Mouse (Mus musculus): ENCODE measurements at regions not wholly inside any gene's neighbourhood (a gene's known extent, or its start where the extent isn't known, plus 50 kb on each side); places are given as distances from the start of the nearest gene placed in this dataset.

DNA sequence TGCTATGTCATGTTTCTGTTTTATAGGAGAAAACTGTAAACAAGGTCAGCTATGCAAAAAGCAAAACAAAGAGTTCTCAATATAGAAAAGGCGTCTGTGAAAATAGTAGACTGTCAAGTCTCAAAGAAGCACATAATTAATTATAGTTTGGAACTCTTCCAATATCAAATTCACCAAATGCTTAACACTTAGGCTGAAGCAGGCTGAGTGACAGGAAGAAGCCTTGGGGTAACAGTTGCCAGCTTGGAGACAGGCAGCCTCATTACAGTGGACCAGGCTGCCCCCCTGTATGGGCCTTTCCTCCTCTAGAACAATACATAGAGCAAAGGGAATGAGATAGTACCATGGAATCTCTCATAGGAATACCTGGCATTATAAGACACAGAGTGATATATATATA, 364.8 kb upstream of the Tenm2 start:
- DNase-seq: no peak

DNA sequence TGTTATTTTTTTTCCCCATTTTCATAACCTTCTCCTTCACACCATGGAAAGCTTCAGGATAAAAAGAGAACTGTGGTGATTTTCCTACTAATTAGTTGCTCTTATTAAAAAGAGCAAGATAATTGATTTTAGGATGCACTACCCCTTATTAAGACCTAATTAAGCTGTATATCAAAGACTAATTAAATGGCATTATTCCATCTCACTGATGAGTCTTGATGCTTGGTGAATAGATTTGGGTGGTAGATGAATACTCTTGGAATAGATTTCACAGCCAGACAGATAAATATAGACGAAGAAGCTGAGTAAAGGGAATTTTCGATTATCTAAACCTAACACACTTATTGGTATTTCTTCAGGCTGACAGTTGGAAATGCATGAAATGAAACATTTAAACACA, 346.5 kb upstream of the Tenm2 start:
- DNase-seq: no peak

DNA sequence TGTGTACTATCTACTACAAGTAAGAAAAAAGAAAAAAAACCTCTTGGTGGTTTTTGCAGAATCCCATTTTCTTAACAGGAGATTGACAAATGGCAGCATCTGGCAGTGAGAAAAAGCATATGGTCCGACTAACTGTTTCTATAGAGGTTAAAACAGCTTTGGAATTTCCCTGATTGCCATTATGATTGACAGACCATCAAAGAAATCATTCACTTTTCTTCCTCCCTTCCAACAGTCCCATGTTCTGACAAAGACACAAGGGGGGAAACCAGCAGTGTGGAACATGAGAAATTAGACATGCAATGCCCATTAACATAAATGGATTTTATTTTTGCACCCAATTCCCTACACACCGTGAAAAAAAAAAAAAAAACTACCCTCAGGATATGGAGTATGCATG, 297.9 kb upstream of the Tenm2 start:
- DNase-seq: no peak

DNA sequence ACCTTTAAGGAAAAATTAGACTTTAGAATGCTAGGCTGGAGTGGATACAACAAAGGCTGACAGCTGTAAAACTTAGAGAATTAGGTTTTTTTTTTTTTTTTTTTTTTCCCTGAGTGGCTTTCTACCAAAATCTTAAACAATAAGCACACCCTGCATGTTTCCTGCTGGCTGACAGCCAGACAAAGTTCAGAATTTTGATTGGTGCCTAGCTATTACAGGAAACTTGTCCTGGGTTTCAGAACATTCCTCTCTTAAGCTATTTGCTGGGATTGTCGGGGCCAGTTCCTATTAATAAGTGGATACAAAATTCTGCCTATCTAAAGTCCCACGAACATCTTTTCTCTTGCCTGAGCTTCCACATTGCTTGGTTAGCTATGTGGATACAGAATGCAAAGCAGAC, 296.7 kb upstream of the Tenm2 start:
- no peak for DNase-seq

DNA sequence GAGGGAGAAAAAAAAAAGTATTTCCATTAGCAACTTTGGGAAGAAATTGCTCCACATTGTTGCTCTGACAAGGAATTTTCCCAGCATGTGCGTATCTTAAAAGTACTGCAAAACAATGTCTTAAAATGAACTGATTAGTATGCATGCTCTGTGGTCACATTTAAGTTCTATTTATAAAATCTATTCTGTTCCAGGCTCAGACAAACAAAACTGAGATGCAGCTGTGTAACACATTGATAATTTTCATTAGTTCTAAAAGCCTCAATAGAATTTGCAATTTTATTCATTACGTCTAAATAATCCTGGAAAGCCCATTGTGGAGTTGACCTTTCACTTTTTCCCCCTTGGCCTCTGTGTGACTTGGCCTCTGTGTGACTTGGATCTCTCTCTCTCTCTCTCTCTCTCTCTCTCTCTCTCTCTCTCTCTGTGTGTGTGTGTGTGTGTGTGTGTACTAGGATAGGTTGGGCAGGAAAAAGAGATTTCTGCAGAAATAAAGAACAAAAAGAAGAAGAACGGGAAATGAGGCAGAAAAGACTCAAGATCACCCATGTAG, 262.8 kb upstream of the Tenm2 start:
- DNase-seq: no peak

DNA sequence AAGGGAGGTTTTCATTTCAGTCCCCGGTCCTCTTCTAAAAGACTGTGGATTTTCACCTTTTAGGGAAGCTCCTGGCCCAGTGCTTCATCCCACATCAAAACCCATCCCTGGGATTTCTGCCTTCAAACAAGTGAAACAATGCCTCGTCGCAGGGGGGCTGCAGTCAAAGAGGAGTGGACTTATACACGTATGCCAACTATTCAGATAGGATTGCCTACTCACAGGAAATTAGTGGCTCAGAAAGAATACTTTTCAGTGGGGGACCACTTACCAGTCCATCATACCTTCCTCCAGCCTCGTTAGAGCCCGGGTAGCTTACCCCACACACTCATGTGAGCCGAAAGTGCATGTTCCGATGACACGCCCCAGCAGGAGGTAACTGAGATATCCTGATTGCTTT, 262.1 kb upstream of the Tenm2 start:
- DNase-seq: no peak

DNA sequence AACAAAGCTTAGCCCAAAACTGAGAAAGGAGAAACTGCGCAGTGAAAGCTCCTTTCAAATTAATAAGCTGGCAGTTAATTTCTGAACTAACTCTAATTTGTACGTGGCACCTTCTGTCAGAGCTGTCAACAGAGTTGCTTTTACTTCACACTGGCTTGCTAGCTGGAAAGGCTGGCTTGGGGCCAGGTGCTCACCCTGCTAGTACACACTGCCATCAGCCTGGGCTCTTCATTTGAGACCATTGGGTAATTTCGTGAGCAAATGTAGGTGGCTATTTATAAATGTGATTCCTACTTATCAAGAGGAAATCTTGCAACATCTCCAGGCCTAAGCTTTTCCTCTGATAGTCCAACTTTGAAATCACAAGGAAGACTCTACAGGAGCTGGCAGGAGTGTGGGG, 244.5 kb upstream of the Tenm2 start:
- DNase-seq: peak; percentile 26 to 38

DNA sequence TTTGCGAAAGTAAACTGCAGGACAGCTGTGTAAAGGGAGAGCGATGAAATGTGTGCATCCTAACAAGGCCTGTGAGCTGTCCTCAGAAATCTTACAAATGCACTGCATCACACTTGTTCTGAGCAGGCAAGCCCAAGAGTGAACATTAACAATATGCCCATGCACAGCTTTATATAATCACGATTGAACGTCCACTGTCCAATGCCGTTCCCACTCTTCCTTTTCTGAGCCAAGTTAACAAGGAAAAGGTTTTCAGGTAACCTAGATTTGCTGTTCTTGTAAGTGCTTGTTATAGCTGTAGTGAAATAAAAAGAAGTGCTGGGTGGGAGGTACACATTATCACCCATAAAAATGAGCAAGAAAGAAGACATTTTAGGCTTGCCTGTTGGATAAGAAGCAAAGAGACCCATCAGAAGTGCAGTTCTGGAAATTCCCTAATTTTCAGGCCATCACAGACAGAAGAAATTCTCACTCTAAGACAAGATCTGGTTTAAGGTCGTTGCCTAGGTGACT, 243.3 kb upstream of the Tenm2 start:
- DNase-seq: no peak

DNA sequence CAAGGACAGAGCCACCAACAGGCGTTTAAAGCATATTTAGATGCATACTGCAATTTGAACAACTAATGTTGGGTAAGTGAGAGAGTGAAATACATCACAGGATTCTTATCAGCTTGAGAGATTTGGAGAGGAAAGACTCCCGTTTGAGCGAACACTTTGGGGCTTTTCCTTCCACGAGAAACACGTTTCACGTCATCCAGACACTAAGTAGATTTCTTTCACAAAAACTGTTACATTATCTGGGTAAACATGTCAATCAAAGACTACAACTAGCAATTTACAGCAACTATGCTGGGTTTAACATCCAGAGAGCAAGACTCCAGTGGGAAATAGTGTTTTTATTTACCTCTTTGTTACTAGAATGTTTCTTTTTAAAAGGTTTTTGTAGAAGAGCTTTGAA, 238.3 kb upstream of the Tenm2 start:
- DNase-seq: no peak

DNA sequence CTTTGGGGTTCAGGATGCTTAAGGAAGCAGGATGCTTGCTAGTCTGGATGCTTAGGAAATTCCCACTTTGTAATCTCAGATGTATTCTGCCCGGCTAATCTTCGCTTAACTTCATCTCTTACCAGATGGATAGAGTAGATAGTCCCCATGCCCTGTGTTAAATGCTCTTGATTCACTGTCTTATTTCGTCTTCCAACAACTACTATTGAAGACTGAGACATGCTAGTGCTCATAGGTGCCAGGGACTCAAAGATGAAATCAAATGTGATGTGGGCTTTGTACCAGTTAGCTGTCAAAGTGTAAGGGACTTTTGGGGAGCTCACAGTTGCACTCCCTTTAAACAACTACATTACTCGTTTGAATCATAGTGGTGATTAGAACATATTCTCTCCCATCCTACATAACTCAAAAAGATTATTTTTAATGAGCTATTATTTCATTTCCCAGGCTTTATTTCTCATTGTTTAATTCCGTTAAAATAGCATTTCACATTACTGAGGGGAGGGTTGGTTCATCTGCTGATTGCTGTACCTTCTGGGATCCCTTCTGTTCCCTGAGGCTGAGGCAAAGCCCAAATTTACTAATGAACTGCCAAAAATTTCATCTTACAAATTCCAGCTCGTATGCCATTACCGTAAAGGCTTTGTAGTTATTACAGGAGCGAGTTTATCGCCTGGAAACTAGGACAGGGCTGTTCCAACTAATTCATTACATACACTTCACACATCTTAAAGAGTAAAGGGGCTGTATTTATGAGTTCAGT, 228.1 kb upstream of the Tenm2 start:
- DNase-seq: no peak

DNA sequence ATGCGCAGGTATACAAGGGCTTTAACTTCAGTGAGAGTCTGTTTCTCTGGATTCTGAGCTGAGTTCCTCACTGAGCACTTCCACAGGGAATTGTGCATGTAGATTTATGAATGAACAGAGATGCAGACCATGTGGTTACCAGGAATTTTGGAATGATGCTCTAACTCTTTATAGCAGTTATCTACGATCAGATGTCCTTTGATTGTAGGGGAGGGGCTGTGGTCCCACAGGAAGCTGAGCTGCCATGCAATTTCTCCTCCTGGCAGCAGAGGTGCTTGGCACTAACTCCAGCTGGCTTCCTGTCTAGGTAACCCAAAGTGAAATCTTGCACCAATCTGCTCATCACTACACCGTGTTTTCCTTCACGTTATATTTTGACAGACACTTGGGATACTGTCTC, 226.6 kb upstream of the Tenm2 start:
- DNase-seq: no peak

DNA sequence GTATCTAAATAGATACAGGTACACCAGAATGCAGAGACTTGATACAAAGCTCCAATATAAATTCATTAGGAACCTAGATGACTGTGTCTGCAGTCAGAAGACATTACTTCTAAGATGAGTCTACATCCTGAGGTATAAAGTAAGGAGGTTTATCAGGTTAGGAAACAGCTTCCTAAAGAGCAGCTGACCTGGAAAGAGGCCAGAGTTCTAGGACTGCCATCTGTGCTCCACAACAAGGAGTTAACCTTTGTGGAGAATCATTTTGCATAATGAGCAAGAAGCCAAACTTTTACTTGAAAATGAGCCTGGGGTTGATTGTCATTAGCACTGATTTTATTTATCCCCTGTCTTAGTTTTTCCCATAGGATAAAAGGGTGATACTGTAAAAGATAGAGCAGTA, 211.6 kb upstream of the Tenm2 start:
- DNase-seq: peak; percentile 41 to 52

DNA sequence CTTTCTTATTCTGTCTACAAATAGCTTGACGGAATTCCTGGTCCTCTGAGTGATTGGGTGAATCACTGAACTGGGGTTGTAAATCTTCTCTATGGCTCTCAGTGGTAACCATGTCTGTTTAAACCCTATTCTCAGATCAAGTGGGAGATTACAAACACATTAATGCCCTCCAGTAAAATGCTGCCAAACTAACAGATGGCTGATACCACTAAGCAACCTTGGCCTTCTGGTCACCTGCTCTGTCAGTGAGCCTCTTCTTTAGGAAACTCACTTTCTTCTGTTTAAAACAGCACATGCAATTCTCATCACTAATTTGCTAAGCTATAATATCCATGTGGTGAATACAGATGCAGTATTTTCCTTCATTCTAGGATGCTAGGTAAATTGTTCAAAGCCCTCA, 210.9 kb upstream of the Tenm2 start:
- DNase-seq: peak; percentile 13 to 32

DNA sequence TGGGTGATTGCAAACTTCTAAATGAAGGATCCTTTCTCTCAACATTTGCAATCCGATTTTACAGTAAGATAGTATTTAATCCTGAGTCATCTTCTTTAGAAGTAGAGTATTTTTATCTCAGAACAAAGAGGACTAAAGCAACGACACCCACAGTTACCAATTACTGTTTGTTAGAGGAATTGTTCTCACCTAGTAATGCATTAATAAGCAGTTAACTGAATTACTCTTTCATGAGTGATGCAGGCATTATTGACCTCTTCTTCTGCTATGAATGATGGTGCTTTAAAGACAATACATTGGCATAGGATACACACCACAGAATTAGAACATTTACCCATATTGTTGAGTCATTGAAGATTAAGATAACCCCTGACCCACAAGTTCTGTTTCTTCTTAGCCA, 207.0 kb upstream of the Tenm2 start:
- no peak for DNase-seq

DNA sequence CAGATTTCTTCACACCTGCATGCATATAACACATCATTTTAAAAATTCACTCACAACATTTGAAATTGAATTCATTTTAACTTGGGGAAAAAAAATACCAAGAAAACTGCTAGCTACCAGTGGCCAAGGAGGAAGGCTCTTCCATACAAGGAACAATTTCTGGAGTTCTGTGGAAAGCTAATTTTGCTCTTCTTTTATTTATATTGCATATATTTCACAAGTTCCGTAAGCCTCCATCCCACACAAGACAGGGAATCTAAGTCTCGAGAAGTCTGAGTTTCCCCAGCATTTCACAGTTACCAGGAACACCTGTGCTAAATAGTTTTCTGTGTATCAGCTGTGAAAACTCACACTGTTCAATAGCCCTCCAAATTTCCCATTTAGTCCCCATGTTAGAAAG, 198.8 kb upstream of the Tenm2 start:
- DNase-seq: no peak

DNA sequence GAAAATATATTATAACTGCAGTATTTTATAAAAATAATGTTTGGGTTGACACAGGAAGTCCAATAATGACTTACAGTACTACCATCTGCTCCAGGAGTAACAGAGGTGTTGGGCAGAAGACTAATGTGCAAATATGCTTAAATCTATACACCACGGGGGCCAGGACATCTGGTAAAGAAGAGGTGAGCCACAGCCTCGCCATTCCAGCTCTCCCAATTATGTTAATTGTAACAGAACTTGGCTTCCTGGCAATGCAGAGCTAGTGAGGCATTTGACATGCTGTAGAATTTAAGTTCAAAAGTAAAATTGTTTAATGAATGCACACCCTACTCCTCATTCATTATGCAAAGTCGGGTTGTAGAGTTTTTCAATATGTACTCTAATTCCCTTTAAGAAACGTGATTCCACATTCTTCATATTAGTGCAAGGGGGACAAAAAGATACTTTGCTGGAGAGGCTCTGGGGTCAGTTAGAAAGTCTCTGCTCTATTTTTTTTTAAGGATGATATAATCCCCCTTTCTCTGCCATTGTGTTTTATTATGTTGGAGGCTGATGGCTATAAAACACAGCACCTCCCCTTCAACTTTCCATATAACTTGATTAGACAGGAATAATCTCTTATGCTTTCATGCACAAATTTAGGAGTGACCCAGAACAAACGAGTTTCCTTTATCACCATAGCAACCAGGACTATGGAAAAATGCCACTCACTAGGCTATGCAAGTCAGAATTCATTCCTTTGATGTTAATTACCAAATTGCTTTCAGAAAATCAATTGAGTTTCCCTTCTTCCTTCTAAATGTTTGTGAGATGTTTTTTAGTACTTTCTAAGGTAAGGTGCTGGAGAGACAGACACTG, 188.8 kb upstream of the Tenm2 start:
- DNase-seq: no peak

DNA sequence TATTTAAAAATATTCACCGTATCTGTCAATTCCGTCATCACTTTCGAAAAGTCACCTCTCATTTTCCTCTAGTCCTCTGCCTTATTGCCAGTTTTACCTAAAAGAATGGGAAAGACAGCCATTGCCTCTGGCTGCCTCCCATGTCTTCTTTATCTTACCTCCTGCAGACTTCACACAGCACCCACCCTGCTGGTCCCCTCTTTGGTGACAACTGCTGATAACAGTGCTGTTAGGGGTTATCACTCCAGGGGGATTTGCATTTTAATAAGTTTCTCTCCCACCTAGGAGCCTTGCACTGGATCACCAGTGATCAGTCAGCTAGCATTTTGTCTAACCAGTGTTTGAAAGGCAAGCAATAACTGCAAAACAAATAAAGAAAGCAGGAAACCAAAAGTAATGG, 177.1 kb upstream of the Tenm2 start:
- no peak for DNase-seq

DNA sequence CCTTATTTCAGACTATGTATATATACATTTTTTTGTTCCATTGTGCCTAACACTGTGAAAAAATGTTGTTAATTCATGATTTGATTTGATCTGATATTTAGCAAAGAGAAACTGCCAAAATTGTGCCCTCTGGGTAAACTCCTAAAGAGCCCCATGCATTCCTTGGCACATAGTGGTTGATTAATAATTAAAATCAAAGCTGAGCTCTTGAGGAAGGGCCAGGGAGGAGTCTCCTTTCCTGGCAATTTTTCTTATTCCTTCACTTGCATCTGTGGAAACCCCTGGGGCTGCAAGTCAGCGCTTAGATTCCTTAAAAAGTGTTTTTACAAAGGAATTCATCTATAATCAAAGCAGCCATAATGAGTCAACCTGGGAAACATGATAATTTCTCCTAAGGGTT, 132.2 kb upstream of the Tenm2 start:
- no peak for DNase-seq

DNA sequence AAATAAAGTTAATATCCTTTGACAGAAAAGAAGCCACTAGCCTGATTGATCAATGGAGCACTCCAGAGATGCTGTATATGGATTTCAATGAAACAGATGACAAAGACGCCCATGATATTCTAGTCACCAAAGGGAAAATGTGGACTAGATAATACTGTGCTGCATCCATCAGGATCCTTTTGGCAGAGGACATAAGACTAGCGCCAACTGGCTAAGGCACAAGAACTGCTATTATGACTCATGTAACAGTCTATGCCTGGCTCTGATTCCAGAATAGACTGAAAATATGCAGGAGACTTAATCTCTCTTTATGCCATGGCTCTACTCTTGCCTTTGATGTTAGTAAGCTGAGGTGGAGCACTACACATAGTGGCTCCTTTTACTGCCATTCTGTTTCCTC, 128.7 kb upstream of the Tenm2 start:
- DNase-seq: peak; percentile 59 to 73

DNA sequence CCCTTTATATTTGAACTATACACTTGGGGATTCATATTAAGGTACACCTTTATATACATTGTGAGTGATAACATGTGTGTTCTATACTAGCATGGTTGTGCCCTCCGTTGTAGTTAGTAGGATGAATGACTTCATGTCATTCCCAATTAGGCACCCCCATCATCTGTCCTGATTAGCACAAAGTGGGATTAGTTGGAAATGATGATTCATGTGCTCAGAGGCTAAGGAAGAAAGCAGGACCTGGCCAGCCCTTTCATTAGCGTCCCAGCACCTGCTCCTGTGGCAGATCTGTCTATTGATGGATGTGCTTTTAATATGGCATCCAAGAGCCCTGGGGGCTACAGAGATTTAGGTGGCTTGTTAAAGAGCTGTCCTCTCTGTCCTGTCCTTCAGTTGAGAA, 119.3 kb upstream of the Tenm2 start:
- no peak for DNase-seq

DNA sequence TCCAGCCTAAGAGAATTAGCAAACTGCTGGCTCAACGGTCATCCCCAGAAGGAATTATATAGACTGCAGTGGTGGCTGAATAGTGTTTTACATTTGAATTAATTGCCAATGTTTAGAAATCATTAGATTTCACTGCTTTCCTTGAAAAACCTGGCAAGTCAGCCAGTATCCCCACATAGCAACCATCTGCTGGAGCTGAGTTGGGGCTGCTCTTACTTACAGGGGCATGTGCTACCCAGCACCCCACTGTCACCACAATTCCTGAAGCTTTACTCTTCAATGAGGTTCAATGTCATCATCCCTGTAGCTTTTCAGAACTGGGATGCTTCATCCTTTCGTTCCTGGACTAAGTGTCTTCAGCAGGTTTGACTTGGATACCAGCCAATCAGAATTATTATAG, 73.9 kb upstream of the Tenm2 start:
- peak; percentile 16 to 20 for DNase-seq

DNA sequence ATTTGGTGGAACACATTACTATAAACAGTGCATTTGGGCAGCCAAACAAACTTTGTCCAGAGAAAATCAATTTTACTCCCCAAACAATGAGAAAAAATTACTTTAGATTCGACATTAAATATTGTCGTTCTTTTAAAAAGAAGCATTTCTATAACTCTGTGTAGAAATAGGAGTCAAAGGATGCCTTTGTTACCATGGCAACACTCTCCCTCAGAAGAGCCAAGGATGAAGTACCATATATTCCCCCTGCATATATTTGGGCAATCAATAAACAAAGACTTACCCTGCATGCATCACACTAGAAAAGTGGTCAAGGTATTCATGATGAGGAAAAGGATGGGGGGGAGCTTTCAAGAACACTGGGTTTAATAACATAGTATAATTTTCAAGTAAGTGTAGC, 70.9 kb upstream of the Tenm2 start:
- DNase-seq: no peak
